Mouse (Mus musculus) heart, adult 2 months (tissue): ENCODE data around the gene Arid3b.

Source experiments
- CTCF ChIP-seq: fragments of 200-600 bp; IDR thresholded peaks from 2 replicates; pipeline ENCODE4 v1.8.1; 2022; ENCODE audit warnings: antibody characterized with exemption, mild to moderate bottlenecking, moderate library complexity
- EP300 ChIP-seq: fragments of 200-500 bp; IDR thresholded peaks from 2 replicates; pipeline ENCODE4 v1.6.1; 2011; ENCODE audit warnings: low read depth, low read length, control low read depth; ENCODE audit not compliant: insufficient read depth
- POLR2A ChIP-seq: fragments of 200-500 bp; IDR thresholded peaks from 2 replicates; pipeline ENCODE4 v1.6.1; 2011; ENCODE audit warnings: mild to moderate bottlenecking, low read depth, low read length, control low read depth; ENCODE audit not compliant: insufficient read depth

DNA sequence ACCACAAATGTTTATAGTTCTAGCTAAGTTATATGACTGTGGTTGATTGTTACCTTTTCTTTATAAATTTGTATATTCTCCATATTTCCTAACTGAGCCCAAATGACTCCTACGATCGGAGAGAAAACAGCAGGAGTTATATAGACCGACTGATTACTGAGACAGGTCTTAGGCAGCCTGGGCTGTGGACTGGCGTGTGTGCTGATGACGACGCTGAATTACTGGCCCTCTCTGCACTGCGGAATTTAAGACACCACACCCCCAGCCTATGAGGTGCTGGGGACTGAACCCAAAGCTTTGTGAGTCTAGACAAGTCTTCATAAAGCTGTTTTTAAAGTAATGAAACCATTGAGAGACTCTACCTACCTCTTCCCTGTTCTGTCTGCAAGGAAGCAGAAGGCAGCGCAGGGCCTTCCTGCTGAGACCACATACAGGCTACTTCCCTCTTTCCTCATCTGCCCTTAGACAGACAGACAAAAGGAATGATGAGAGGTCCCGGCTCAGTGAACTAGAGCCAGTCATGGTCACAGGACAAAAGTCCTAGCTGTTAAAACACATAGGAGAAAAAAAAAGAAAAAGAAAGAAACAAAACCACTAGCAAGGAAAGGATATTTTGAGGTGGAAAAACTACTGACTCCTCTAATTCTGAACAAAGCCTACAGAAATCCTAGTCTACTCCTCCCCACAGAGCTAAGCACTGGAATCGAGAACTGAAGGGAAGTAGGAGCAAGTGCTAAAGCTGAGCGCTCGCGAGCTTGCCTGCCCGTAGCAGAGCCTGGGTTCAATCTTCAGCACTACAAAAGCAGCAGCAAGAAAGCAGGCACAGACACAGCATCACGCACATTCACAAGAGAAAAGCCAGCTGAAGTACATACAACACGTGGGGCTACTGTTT, 16.2 kb downstream of the Arid3b start:
- TF ChIP-seq POLR2A (no peak), CTCF (no peak), EP300 (no peak)
